Mouse (Mus musculus): ENCODE measurements around the gene Faxc.

Gene Faxc

GRCm38 (mm10) chr4:21930971-21931771 lies at the start of gene Faxc:
Gene Faxc, plus strand, starts transcription at chr4:21931329.
- DNase-seq (ENCODE audit: low spot score in 2 of 2), result no peak

GRCm38 (mm10) chr4:21882806-21883205 lies 48.3 kb upstream of the Faxc start:
- DNase-seq (ENCODE audit: low spot score in 2 of 2), result no peak

- no peak for DNase-seq (ENCODE audit: low spot score in 2 of 2)
These were observed 45.3 kb upstream of the Faxc start for GRCm38 (mm10) chr4:21885831-21886230.

- DNase-seq (ENCODE audit: low spot score in 2 of 2), result no peak
These were observed 872 bp downstream of the Faxc start for GRCm38 (mm10) chr4:21931772-21932630.

GRCm38 (mm10) chr4:21935378-21935777 lies 4.2 kb downstream of the Faxc start:
- DNase-seq (ENCODE audit: low spot score in 2 of 2), result no peak

GRCm38 (mm10) chr4:21936424-21936823 lies 5.3 kb downstream of the Faxc start:
- DNase-seq (ENCODE audit: low spot score in 2 of 2), result no peak

- no peak for DNase-seq (ENCODE audit: low spot score in 2 of 2)
These were observed 6.8 kb downstream of the Faxc start for GRCm38 (mm10) chr4:21937890-21938289.

- no peak for DNase-seq (ENCODE audit: low spot score in 2 of 2)
These were observed 13.5 kb downstream of the Faxc start for GRCm38 (mm10) chr4:21944672-21945071.

- DNase-seq (ENCODE audit: low spot score in 2 of 2), result peak in 1 of 2 experiments; percentile 31
These were observed 20.3 kb downstream of the Faxc start for GRCm38 (mm10) chr4:21951444-21951843.

GRCm38 (mm10) chr4:21952255-21952654 lies 21.1 kb downstream of the Faxc start:
- DNase-seq (ENCODE audit: low spot score in 2 of 2), result no peak

GRCm38 (mm10) chr4:21957570-21958321 lies 26.6 kb downstream of the Faxc start:
- DNase-seq (ENCODE audit: low spot score in 2 of 2), result peak; percentile 6 to 63

- DNase-seq (ENCODE audit: low spot score in 2 of 2), result no peak
These were observed 40.8 kb downstream of the Faxc start for GRCm38 (mm10) chr4:21971949-21972348.

- DNase-seq (ENCODE audit: low spot score in 2 of 2), result no peak
These were observed 43.0 kb downstream of the Faxc start for GRCm38 (mm10) chr4:21974126-21974525.

GRCm38 (mm10) chr4:21980471-21980870 lies 49.3 kb downstream of the Faxc start:
- DNase-seq (ENCODE audit: low spot score in 2 of 2), result no peak

- no peak for DNase-seq (ENCODE audit: low spot score in 2 of 2)
These were observed 51.3 kb downstream of the Faxc start for GRCm38 (mm10) chr4:21982449-21982848.

- DNase-seq (ENCODE audit: low spot score in 2 of 2), result no peak
These were observed 55.7 kb downstream of the Faxc start for GRCm38 (mm10) chr4:21986857-21987256.

GRCm38 (mm10) chr4:21987460-21987859 lies 56.3 kb downstream of the Faxc start:
- DNase-seq (ENCODE audit: low spot score in 2 of 2), result no peak

GRCm38 (mm10) chr4:21989571-21990091 lies 58.5 kb downstream of the Faxc start:
- DNase-seq (ENCODE audit: low spot score in 2 of 2), result no peak

- no peak for DNase-seq (ENCODE audit: low spot score in 2 of 2)
These were observed 59.6 kb downstream of the Faxc start for GRCm38 (mm10) chr4:21990580-21991235.

- peak in 1 of 2 experiments; percentile 12 for DNase-seq (ENCODE audit: low spot score in 2 of 2)
These were observed 86.7 kb downstream of the Faxc start for GRCm38 (mm10) chr4:22017656-22018379.

GRCm38 (mm10) chr4:22018414-22018813 lies 87.3 kb downstream of the Faxc start:
- DNase-seq (ENCODE audit: low spot score in 2 of 2), result no peak
